Mouse (Mus musculus) frontal cortex, postnatal 25 days (tissue): ENCODE data around the gene Lin54.
A peak's percentile ranks its signal among the peaks of the same experiment; 100 is the strongest.

Experiments
- DNase-seq, 2 experiments: peaks; one replicate each; pipeline ENCODE4 v3.0.0; 2022; ENCODE audit warnings: low spot score in 2 of 2

Lin54 gene

DNA sequence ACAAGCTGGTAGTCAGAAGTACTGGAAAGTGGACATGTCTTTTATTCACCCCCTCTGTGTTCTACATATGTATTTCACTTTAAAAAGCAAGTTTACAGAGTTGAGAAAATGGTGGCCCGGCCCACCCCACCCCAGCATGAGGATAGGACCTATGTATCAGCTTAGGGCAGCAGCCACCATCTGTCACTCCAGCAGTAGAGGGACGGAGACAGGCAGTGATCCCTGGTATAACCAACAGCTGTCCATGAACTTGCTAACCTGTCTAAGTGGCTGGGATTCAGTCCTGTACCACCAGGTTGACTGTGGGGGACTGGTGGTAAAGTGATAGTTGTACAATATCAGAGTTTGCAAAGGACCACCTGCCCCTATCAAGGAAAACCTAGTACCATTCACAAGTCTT lies 82.4 kb downstream of the Lin54 start:
- DNase-seq: no peak

DNA sequence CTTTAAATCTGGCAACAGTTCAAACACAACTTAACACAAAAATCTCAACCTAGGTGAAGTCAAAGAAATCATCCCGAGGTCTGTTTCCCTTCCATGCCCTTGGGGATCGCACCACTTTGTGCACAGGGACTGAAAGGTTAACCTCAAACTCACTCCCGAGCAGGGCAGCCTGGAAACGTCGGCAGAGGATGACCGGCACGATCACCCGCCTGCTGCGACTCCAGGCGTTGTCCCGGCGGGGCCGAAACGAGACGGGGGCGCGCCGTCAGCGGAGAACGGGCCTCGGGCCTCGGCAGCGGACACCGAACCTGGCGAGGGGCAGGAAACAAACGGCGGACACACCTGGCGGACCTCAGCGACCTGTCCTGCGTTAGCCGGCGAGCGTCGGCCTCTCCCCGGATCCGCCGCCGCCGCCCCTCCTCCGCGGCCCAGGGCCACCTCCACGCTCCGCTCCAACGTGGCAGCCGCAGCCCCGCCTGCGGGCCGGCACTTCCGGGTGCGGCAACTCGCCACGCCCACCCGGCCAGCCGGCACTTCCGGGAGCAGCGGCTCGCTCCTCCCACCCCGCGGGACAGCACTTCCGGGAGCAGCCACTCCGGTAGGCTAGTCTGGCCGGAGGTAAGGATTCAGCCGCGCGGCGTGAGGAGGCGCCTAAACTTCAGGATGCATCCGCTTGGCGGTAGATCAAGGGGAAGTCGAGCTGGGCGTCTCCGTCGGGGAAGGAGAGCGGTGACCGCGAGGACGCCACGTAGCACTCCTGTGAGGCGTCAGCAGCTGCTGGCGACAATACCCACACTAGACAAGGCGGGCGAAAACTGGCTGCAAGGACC lies 84.5 kb downstream of the Lin54 start, which contains the start of gene Sec31a:
Gene Sec31a (minus strand): TSS at position 474 of the 830 bp plus-strand sequence.
- peak; percentile 90 to 95 for DNase-seq

DNA sequence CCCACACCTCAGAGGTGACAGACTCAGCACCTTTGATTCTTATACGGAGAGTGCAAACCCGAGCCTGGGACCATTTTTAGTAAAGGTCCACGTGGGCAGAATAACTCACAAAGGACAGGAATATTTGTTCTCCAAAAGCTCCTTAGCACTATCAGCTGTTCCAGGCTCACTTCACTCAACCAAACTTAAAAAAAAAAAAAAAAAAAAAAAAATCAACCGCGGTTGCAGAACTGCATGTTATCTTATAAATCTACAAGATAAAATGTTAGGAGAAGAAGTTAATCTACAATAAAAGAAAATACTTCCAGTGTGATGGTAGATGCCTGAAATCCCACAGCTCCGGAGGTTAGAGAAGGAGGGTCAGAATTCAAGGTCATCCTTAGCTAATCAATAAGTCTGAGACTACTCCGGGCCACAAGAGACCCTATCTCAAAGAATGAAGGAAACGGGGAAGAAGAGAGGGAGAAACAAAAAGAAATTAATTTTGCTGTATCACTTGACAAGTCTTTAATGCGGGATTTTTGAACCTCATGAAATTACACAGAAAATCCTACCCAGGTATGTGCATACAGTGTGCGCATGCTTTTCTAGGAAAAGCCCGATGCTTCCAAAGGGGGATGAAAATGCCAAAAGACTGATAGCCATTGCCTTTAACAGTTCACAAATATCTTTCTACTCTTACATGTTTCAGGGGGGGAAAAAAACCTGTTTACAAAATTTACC lies 85.8 kb downstream of the Lin54 start:
- no peak for DNase-seq

DNA sequence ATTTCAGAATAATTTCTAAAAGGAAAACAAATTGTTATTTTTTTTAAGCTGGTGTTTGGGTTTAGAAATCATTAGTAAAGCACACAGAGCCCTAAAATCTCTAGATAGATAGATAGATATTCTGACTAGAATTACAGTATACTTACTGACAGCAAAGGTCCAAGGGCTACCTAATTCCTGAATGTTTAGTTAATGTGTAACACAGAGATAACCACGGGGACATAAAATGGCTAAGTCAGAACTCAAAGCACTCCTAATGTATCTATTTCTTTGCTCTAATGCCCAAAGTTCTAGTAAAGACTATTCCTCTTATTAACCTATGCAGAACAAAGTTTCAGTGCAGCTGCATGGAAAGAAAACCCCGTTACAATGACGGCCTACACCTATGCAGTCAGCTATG lies 87.6 kb downstream of the Lin54 start:
- DNase-seq: no peak

DNA sequence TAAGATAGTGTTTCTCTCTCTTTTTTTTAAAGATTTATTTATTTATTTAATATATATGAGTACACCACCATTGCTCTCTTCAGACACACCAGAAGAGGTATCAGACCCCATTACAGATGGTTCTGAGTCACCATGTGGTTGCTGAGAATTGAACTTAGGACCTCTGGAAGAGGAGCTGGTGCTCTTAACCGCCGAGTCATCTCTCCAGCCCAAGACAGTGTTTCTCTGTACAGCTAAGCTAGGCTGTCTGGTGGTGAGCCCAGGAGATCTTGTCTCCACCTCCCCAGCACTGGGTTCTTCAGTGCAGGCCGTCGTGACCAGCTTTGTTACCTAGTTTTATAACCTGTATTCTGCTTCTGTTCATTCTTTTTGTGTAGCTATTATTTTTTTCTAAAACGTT lies 90.2 kb downstream of the Lin54 start:
- DNase-seq: no peak

DNA sequence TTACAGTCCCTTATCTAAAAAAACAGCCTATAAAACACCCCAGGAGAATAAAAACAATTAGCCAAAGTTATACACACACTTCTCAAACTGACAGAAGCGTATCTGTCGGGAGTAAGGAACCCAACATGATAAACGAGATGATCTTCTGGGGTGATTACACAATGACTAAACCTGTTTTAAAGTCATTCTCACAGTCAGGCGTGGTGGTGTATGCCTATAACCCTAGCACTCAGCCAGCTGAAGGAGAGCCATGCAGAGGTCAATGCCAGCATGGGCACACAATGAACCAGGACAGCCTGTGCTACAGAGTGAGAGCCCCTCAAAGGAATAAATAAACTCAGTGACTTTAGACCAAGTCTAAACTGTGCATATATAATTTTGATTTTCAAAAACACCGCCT lies 92.0 kb downstream of the Lin54 start:
- no peak for DNase-seq

DNA sequence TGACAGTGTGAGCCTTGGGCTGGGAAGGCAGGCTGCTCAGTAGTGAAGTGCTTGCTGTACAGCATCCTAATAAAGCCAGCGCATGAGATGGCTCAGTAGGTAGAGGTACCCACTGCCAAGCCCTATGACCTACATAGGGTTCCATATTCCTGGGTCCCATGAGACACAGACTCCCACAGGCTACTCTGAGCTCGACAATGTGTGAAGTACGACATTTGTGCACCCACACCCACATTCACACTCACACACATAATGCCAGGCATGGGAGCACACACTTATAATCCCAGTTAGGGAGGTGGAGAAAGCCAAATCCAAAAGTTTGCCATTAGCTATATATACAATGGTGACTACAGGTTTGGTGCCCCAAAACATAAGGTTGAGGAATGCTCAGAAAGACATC lies 103.7 kb downstream of the Lin54 start:
- DNase-seq: no peak

DNA sequence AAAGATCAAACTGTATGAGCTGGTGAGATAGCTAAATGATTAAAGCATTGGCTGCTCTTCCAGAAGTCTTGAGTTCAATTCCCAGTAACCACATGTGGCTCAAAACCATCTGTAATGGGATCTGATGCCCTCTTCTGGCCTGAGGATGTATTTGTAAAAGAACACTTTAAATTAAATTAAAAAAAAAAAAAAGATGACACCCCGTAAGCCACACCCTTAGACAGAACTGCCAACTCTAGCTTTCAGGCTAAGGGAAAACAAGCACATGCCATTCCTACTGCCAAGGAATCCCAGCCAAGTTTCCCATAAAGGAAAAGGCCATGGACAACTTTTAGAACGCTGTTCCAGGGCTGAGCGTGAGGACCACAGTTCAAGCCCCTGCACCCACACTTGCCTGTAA lies 106.8 kb downstream of the Lin54 start:
- DNase-seq: no peak

DNA sequence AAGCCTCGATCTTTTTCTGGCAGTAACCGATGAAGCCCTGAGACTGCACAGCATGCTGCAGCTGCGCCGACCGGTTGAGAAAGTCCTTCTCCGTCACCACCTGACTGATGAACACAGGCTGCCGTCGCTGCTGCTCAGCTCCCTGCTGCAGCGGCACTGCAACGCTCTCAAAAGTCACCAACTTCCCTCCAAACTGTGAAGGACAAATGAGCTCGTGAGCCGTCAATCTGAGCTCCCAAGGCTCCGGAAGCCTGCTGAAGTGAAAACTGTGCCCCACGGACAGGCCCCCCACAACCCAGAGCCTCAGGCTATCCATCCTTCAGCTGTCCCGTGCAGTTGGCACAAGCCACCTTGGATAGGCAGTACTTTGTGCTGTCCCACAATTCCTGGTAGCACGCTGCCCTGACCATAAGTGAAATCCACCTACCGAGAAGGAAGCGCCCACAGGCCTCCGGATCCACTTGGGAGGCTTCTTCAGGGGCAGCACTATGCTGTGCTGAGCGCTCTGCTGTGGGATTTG lies 107.9 kb downstream of the Lin54 start:
- no peak for DNase-seq
